In genomic region chr4:59315553-59316405, GRCm38 (mm10) we compare ENCODE assay signal across 10 mouse cellular contexts.
DNase-seq lines count a peak whose midpoint lies in the region; ATAC-seq and TF ChIP-seq lines count a peak whose summit lies in the region.
"Had no signal": no experiment of that assay in that cellular context is flagged by ENCODE, and none has a peak within 500 bp of the region (broad histone marks: within the 10 kb centered on the region; RNA-seq: fewer than 3 reads in every experiment).

No protein-coding gene starts in this region.

- DNase-seq in kidney, adult 11 months: no peak
- DNase-seq in Patski (ENCODE audit: low read depth, low spot score): peak; percentile 89
- no peak for DNase-seq in cerebellum, postnatal 4 days (ENCODE audit: low spot score in 2 of 2)
- DNase-seq in layer of hippocampus, postnatal 10 days (ENCODE audit: low spot score in 2 of 2): no peak
- DNase-seq: cerebellum, postnatal 14 days; kidney, adult 8-10 months; left cerebral cortex, postnatal 4 days had no signal

- TF ChIP-seq CTCF in C2C12 (IDR thresholded peaks at IDR 0.05; ENCODE audit: control insufficient read depth, insufficient read depth, insufficient read length): no peak
- TF ChIP-seq CTCF in Patski (IDR thresholded peaks at IDR 0.05): no peak

- H3K36me3 ChIP-seq in kidney, embryonic 15.5 days: no peaks in the 10 kb centered on the region
- no peaks in the 10 kb centered on the region for H3K36me3 ChIP-seq in C2C12 (ENCODE audit: control insufficient read depth, insufficient read depth)
- no peaks in the 10 kb centered on the region for H3K36me3 ChIP-seq in intestine, embryonic 16.5 days (ENCODE audit: control insufficient read depth, insufficient read depth, low read length)

- H3K79me2 ChIP-seq in C2C12 (ENCODE audit: control insufficient read depth, insufficient read depth): no peaks in the 10 kb centered on the region

- POLR2A ChIA-PET in Patski (lab: Charles Lee): interaction anchor here (1.0 kb wide), 1 partner anchor 24 kb away, joined by 3 read pairs; no protein-coding TSS in a partner anchor

- no peaks in the 10 kb centered on the region for H3K27me3 ChIP-seq in kidney, embryonic 15.5 days
- H3K27me3 ChIP-seq in C2C12 (ENCODE audit: control insufficient read depth, insufficient read depth, insufficient read length) (no peaks in the 10 kb centered on the region), Patski (no peaks in the 10 kb centered on the region)
- no peaks in the 10 kb centered on the region for H3K27me3 ChIP-seq in intestine, embryonic 16.5 days (replicated peaks; ENCODE audit: control insufficient read depth, insufficient read depth, low read length)

- no peak overlapping the region for H3K4me2 ChIP-seq in kidney, embryonic 15.5 days
- H3K4me2 ChIP-seq in intestine, embryonic 16.5 days (ENCODE audit: low read depth, low read length): no peak overlapping the region

- in situ Hi-C loops in Patski (cut with MboI; ENCODE audit: low pct_unique_long_range_greater_than_20kb): no loop called here

- H3K9ac ChIP-seq in kidney, embryonic 15.5 days: no peak overlapping the region
- H3K9ac ChIP-seq in intestine, embryonic 16.5 days (ENCODE audit: low read depth, low read length): no peak overlapping the region

- 0 out of 2 replicates have a peak overlapping the region, but pooled peaks have one; percentile 39 for H3K27ac ChIP-seq in kidney, embryonic 15.5 days
- H3K27ac ChIP-seq in intestine, embryonic 16.5 days (ENCODE audit: low read length): peak overlapping the region; percentile 61; the same call in 1 of the 2 replicates

- H3K4me1 ChIP-seq in kidney, embryonic 15.5 days: peaks cover 5% of the 10 kb centered on the region; the same call in 1 of the 2 replicates
- H3K4me1 ChIP-seq in intestine, embryonic 16.5 days (ENCODE audit: control insufficient read depth, insufficient read depth, low read length): peaks cover 14% of the 10 kb centered on the region

- ATAC-seq in kidney, embryonic 15.5 days (replicated peaks; ENCODE audit: low FRiP score): peak; percentile 82
- peak; percentile 84 for ATAC-seq in Patski
- ATAC-seq in intestine, embryonic 16.5 days: no peak

- H3K4me3 ChIP-seq in kidney, embryonic 15.5 days (replicated peaks): no peak overlapping the region
- H3K4me3 ChIP-seq in C2C12 (ENCODE audit: insufficient read depth, poor library complexity, severe bottlenecking): no peak overlapping the region
- no peak overlapping the region for H3K4me3 ChIP-seq in intestine, embryonic 16.5 days (ENCODE audit: low read length)

- no peaks in the 10 kb centered on the region for H3K79me3 ChIP-seq in C2C12 (ENCODE audit: low read depth)

- WGBS in kidney, embryonic 15.5 days: 66% methylated on average over 15 of the region's 15 CpGs
- 65% methylated on average over 15 of the region's 15 CpGs for WGBS in intestine, embryonic 16.5 days

- peak overlapping the region; percentile 47 for H3ac ChIP-seq in C2C12 (ENCODE audit: control insufficient read depth, insufficient read length, low read depth)

- H3K9me3 ChIP-seq in kidney, embryonic 15.5 days (replicated peaks): no peaks in the 10 kb centered on the region
- H3K9me3 ChIP-seq in intestine, embryonic 16.5 days (ENCODE audit: control insufficient read depth, low read length): no peaks in the 10 kb centered on the region

- CTCF ChIA-PET in Patski (lab: Charles Lee): interaction anchor here (1.2 to 1.5 kb wide), 2 partner anchors 17 to 121 kb away, joined by 3 read pairs; no protein-coding TSS in a partner anchor

TF ChIP-seq in C2C12, 6 proteins besides CTCF, POLR2A, EP300 and RAD21:
- TF ChIP-seq USF1 (IDR thresholded peaks at IDR 0.05; ENCODE audit: low read depth) (peak; percentile 77), CEBPB (IDR thresholded peaks at IDR 0.05; ENCODE audit: low read depth) (no peak), FOSL1 (IDR thresholded peaks at IDR 0.05; ENCODE audit: insufficient read depth, low read length, poor library complexity, severe bottlenecking) (peak; percentile 79), MYOD1 (IDR thresholded peaks at IDR 0.05; ENCODE audit: control insufficient read depth, insufficient read length, low read depth) (peak; percentile 97), MYOG (IDR thresholded peaks at IDR 0.05; ENCODE audit: control insufficient read depth, extremely low read depth, insufficient read length) (peak; percentile 41), MAX (IDR thresholded peaks at IDR 0.05) (peak; percentile 62)
TF ChIP-seq in C2C12: peak in this region for 5.
